Mouse (Mus musculus): ENCODE measurements around the gene Ptprs.

Ptprs gene

DNA sequence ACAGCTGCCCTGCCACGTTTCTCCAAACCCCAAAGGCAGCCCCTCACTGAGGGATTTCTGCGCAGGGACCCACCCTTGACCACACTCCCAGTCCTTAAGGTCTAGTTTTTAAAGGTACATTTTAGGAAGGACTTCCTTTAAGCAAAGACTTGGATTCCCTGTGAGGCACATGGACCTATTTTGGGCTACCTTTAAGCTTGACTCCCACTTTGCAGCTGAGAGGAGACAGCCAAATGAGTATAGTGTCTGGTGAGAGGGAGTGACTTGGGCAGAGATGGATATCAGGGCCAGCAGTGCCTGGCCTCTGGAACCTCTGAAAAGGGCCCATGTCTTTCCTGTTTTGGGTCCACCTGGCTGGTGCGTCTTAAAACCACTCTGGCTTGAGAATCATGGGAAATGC lies 50.3 kb downstream of the Ptprs start:
- DNase-seq (ENCODE audit: low spot score in 2 of 2): no peak

- peak in 1 of 2 experiments; percentile 46 for DNase-seq (ENCODE audit: low spot score in 2 of 2)
These were observed 50.7 kb downstream of the Ptprs start for GRCm38 (mm10) chr17:56425584-56425914.

DNA sequence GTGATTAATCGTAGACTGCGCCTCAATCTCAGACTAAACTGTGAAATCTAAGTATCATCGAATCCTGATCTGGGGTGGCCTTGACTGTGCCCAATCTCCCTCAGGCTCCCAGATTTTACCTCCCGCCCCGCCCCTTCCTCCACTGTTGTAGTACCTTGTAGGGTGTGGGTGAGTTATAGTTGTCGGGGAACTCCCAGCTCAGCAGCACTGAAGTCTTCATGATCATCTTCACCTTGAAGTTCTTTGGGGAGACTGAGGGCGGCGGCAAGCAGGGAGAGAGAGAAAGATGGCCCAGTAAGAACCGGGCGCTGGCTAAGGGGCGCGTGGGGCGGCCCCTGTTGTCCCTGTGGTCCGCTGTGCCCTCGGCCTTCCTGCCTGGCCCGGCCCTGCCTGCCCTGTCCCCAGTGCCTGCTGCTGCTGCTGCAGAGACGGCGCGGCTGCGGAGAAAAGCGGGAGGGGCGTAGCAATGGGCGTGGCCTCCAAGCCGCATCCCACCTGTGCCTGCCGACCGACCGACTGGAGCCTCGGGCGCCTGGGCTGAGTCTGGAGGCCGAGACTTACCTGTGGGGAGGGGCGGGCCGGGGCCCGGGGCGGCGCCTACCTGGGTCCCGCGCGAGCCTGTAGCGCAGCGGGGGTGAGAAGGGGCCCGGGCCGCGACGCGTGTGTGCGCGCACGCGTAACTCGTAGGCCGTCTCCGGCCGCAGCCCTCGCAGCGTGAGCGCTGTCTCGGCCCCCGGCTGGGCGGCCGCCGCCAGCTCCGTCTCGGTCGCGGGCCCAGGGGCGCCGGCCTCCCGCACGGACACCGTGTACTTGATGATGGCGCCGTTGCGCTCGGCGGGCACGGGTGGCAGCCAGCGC lies 51.3 kb downstream of the Ptprs start:
- no peak for DNase-seq (ENCODE audit: low spot score in 2 of 2)

GRCm38 (mm10) chr17:56420022-56420421 lies 56.3 kb downstream of the Ptprs start:
- DNase-seq (ENCODE audit: low spot score in 2 of 2): no peak

GRCm38 (mm10) chr17:56418304-56418703 lies 58.0 kb downstream of the Ptprs start:
- DNase-seq (ENCODE audit: low spot score in 2 of 2): no peak

DNA sequence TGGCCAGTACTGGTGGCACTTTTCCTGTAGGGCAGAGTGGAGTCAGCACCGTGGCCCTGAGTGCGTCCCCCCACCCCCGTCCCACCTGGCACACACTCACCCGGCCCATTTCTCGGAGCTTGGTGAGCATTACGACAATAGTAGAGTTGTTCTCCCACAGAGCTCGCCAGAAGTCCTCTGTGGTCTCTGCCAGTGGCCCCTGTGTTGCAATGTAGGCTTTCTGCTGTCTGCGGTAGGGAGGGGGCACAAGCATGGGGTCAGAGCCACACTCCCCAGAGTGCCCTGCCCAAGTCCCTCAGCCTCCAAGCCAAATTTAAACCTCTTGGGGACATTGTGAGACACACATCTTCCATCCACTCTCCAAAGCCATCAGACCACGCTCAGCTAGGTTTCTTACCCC lies 61.5 kb downstream of the Ptprs start:
- no peak for DNase-seq (ENCODE audit: low spot score in 2 of 2)

GRCm38 (mm10) chr17:56413113-56413512 lies 63.2 kb downstream of the Ptprs start:
- DNase-seq (ENCODE audit: low spot score in 2 of 2): no peak

GRCm38 (mm10) chr17:56411437-56411836 lies 64.8 kb downstream of the Ptprs start:
- DNase-seq (ENCODE audit: low spot score in 2 of 2): no peak

DNA sequence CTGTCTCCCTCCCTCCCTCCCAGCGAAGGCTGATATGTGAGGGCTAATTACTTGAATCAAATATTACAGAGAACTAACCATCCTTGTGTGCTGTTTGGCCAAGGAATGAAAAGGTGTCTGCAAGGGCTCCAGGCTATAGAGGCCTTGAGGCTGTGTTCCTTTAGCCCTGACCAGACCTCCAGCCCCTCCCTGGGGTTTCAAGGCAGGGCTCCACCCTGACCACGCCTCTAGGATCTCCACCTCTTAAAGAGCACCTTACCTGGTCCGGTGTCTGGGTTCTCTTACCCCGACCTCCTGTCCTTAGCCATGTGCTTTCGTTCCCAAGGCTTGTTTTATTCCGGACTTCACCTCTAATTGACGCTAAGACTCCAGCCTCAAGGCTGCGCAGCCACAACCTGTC lies 66.5 kb downstream of the Ptprs start:
- no peak for DNase-seq (ENCODE audit: low spot score in 2 of 2)

DNA sequence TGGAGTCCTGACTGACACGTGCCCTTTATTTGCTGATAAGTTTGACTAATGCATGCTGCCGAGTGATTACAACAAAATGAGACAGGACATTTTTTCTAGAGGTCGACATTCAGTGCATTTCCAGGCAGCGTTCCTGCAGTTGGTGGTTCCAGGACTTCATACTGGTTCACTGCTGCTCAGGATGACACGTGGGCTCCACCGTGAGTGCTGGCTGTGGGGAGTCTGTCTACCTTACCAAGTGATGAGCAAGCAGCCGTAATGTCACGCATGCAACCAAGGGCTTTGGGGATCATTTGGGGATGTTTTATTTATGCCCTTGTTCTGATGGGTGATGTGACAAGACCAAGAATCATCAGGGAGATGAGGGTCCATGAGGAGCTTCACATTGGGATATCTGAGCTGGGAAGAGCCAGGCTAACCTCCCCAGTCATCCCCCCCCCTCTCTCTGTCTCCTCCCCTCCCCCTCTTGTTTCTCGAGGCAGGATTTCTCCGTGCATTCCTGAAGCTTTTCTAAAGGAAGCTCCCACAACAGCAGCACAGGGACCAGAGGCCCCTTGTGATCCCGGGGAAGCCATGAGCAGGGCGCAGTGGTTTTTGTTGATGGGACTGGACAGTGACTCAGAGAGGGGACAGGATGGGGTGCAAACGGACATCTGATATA lies 67.2 kb downstream of the Ptprs start:
- no peak for DNase-seq (ENCODE audit: low spot score in 2 of 2)

DNA sequence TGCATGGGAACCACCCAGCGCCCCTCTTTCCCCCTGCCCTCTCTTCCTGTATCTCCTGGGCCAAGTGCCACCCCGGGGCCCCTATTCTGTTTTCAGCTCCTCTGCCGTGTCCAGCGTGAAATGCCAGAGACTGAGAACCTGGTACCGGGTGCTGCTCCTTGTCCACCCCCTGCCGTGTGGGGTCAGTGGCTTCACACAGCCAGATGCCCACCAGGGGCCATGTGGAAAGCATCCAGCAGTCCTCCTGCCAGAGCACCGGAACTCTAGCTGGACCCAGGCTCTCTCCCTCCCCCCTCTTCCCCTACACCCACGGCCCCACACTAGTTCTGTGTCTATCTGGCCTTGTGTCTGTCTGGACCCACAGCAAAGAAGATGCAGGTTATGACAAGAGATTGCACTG lies 68.9 kb downstream of the Ptprs start:
- DNase-seq (ENCODE audit: low spot score in 2 of 2): no peak

DNA sequence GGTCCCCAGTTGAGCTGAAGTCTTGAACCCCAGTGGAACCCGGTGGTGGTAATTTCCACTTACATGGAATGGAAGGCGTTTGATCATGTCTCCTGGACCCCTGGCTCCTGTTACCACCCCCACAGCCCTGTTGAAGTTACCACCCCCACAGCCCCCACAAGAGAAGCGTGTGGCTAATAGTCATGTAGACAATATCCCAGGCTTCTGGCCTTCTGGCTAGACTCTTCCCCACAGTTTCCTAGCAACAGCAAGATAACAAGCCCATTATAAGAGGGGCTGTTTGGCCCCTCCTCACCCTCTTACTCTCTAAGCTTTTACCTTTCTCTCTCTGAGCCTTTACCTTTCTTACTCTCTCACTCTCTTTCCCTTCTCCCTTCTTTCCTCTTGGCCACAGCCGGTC lies 69.4 kb downstream of the Ptprs start:
- DNase-seq (ENCODE audit: low spot score in 2 of 2): no peak

DNA sequence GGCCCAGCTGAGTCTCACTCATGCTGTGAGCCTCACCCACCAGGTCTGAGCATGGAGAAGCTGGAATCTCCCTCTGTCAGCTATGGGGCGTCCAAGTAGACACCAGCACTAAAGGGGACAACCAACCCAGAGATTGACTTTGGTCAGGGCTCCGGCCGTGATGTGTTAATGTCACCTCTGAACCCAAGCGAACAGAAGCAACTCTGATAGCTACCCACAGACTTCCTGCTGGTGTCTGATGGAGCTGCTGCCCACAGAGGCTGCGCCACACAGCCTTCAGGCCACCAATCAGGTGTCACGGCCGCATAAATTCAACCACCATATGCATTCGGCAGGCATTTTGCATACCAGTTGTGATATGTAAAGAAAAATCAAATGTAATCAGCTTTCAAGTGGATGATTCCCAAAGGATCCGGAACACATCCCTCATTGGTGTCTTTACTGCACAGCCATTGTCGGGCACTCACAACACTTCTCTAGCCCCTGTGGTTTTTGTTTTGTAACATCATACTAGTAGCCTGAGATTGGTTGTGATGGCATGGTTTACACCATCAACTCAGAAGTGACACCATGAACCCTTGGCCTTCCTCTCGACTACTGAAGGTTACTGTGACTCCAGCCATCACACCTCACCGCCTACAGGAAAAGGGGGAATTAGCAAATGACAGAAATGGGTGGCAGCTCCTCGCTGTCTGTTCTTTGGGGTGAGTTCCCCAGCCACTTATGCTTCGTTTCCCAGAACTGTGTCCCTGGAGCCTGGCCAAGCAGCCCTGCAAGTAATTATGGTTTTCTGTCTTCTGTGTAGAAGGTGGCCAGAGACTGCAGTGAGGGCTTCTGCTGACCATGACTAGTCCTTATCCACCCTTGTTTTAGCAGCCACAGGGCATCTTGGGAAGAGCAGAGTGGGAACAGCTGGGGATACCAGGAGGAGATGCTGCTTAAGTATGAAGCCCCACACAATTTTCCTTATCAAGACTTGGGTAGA lies 70.1 kb downstream of the Ptprs start:
- no peak for DNase-seq (ENCODE audit: low spot score in 2 of 2)

DNA sequence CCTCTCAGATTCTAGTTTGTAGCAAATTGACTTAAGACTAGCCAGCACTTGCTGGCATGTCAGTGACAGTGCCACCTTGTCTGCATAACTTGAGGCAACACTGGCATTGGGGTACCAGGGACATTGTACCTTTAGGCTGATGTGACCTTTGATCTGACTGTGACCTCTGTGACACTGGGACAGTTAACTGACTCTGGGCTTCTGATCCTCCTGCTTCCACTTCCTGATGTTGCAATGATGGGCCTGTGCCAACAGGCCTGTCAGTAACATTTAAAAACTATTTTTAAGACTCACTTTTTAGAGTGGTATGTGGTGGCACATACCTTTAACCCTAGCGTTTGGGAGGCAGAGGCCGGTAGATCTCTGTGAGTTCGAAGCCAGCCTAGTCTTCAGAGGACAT lies 70.9 kb downstream of the Ptprs start:
- no peak for DNase-seq (ENCODE audit: low spot score in 2 of 2)

- DNase-seq (ENCODE audit: low spot score in 2 of 2): no peak
These were observed 75.2 kb downstream of the Ptprs start for GRCm38 (mm10) chr17:56401051-56401521.

DNA sequence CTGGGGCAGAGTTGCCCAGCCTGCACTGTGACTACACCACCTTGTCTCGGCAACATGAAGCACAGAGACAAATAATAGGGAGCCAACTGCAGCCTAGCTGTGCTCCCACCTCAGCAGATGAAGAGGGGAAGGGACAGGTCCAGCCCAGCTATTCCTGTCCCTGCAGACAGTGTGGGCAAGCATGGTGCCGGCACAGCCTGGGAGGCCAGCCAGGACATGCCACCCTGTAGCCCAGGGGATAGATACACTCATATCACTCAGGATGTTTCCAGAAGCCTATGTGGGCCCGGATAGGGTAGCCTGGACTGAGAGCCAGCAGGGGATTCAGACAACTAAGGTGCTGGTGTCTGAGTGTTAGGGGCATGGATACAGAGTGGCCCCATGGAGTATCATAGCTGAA lies 76.1 kb downstream of the Ptprs start:
- no peak for DNase-seq (ENCODE audit: low spot score in 2 of 2)

DNA sequence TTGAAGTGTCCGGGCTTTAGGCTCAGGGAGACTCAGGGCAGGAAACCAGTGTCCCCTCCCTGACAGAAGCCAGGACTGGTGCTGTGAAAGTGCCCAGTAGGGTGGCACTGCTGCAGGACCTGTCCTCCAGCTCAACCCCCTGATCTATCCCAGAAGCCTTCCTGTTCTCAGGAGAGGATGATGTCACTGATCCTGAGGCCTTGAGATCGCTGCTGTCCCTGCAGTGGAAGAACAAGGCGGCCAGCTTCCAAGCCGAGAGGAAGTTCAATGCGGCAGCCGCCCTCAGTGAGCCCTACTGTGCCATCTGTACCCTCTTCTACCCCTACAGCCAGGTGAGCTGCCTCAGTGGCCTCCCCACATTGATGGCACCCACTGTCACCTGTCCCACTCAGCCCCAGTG lies 80.2 kb downstream of the Ptprs start:
- DNase-seq (ENCODE audit: low spot score in 2 of 2): no peak

DNA sequence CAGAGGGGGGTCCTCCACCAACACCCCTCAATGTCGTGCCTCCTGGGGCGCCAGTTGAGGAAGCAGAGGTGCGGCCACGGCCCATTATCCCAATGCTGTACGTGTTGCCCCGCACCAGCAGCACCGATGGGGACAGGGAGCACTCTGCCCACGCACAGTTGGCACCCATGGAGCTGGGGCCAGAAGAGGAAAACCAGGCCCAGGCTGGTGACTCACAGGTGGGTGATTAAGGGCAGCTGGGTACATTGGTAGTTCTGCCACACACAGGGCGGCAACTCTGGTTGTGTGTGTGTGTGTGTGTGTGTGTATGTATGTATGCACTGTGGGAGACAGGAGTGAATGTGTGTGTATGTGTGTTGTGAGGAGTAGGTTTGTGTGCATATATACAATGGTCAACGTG lies 82.4 kb downstream of the Ptprs start:
- no peak for DNase-seq (ENCODE audit: low spot score in 2 of 2)

DNA sequence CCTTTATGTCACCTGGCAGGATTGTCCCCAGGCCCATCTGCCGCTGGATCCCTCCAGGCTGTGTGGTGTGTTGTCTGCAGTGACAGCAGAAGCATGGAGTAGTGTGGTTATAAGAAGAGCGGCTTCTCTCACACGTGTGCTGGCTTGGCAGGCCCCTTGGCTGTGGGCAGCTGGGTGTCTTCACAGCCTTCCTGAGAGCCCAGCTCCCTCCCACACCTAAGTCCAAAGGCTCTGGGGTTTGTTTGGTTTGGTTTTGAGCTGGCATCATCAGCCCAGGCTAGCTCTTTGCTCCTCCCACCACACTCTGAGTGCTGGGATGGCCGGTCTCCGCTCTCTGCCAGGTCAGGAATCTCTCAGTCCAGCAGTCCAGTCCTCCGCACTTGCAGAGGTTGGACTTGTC lies 83.0 kb downstream of the Ptprs start:
- DNase-seq (ENCODE audit: low spot score in 2 of 2): peak; percentile 42 to 65

DNA sequence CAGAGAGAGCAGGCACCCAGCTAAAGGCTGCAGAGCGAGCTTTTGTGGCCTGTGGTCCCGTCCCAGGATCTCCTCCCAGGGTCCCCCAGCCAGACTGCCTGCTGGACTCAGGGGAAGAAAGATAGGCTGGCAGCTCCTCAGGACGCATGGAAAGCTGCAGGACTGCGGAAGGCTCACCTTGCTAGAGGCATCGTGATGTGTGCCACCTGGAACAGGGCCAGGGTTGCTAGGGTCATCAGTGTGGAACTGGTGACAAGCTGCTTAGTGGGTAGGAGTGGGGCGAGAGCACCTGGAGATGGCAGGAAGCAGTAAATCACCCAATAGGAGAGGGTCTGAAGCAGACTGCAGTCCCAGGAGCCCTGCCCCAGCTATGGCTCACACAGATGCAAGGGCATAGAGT lies 88.7 kb downstream of the Ptprs start:
- DNase-seq (ENCODE audit: low spot score in 2 of 2): no peak

DNA sequence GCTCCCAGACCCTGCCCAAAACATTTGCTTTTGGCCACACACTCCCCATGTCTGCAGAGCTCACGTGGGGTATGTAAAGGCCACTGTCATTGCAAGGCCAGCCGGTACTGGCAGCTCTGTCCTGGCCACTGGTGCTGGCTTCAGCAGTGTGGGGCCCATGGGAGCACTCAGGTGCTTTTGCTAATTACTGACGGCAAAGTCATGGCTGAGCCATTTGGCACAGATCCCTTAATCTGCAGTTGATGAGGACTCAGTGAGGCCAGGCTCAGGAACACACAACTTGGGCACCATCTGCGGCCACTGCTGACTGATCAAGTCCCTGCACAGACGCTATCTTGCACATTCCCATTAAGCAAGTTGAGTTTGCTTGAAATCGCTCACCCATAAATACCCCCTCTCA lies 91.4 kb downstream of the Ptprs start:
- DNase-seq (ENCODE audit: low spot score in 2 of 2): no peak

DNA sequence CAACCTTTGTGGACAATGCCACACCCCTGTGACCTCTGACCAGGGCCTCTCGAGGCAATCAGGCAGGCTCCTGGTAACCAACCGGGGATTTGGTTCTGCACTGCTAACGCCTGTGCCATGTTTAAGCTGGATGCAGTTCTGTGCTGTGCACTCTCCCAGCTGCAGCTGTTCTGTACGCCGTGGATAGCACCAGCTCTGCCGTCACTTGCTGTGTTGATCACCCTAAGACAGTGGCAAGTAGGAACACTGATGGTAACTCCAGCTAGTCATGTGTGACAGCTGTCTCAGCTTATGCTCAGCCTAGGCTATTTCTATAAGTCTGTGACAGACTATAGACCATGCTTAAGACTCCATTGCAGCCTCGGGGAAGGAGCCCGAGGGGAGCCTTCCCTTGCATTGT lies 93.3 kb downstream of the Ptprs start:
- DNase-seq (ENCODE audit: low spot score in 2 of 2): no peak

Measured in right cerebral cortex, postnatal 36 days (tissue).